Mouse (Mus musculus): ENCODE measurements around the gene Cers6.

- no peak for TF ChIP-seq EP300 (IDR thresholded peaks at IDR 0.05; ENCODE audit: low read depth)
- no peak for TF ChIP-seq CTCF (IDR thresholded peaks at IDR 0.05; ENCODE audit: low read depth)
These were observed 154.0 kb downstream of the Cers6 start for GRCm38 (mm10) chr2:69015172-69015724.

Measured in liver, embryonic 14.5 days (tissue).